Mouse (Mus musculus) lung, postnatal 0 days (tissue): ENCODE measurements around the gene Fbxo42.

Source experiments
- CTCF ChIP-seq: IDR thresholded peaks from 2 replicates; pipeline ENCODE4 v1.5.1; 2016; ENCODE audit warnings: antibody characterized with exemption, mild to moderate bottlenecking
- EP300 ChIP-seq: IDR thresholded peaks from 2 replicates; pipeline ENCODE4 v1.6.1; 2016; ENCODE audit warnings: antibody characterized with exemption, mild to moderate bottlenecking, control low read depth

- TF ChIP-seq CTCF = no peak
- no peak for TF ChIP-seq EP300
Measured at GRCm38 (mm10) chr4:141159666-141160065, 12.0 kb downstream of the Fbxo42 start.
